ENCODE assay signal across 8 mouse cellular contexts in the genomic region with DNA sequence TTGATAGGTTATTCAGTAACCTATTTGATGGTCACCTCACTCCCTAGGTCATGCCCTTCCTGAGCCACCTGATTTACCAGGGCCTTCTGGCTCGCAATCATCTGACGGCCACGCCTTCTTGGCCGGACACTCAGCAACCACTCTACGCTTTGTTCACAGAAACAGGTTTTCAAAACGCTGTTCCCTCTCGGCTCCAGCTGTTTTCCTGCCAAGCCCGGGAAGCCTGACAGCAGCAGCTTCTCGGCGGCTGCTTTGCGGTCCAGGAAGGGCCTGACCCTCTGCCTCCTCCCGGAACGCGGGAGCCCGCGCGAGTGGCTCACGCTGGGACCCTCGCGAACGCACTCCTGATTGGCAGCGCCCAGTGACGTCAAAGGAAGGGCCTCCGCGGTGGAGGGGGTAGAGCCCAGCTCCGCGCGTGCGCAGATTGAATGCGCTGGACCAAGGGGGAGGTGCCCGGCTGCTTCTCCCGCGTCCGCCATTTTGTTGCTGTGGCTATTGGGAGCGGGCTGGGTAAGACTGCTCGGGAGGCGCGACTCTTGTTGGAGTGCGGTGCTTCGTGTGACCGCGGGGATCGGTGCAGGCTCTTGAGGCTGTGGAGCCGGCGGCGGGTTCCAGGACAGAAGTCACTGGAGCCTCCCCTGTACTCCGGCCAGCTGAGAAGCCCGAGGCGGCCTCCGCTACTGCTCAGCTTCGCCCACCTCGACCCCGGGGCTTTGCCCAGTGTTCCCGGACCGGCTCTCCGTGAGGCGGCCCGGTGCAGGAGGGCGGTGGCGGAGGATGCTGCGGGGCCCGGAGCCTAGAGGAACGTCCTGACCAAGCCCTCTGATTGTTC. TPM values are rescaled to one million over a fixed set of nuclear protein-coding genes. Genes with fewer than 3 reads are reported as not detected.
DNase-seq lines count a peak whose midpoint lies in the region; ATAC-seq lines count a peak whose summit lies in the region.

Gene Crkl (plus strand): TSS at position 447 of the 832 bp plus-strand sequence.

- H3K27ac ChIP-seq in hindbrain, embryonic 12.5 days = peak within 1 kb of the TSS; percentile 97

- peak within 1 kb of the TSS; percentile 97 for H3K4me3 ChIP-seq in hindbrain, embryonic 12.5 days

- peak; percentile 99 for DNase-seq in Muller cell, postnatal 12 days (ENCODE audit: inconsistent ontology term)
- DNase-seq in cerebellum, adult 9-11 months = peak; percentile 99
- DNase-seq in frontal cortex, postnatal 10 days (ENCODE audit: low spot score in 2 of 2) = peak; percentile 95 to 98
- peak; percentile 98 to 99 for DNase-seq in layer of hippocampus, postnatal 14 days (ENCODE audit: low spot score in 2 of 2)
- peak; percentile 97 for DNase-seq in lung, postnatal 14 days
- peak; percentile 95 for DNase-seq in retina, adult 2 months (ENCODE audit: low read depth, low spot score)
- DNase-seq in thymus, postnatal 36 days = peak; percentile 98

- no peaks in the 10 kb centered on the region for H3K9me3 ChIP-seq in hindbrain, embryonic 12.5 days (replicated peaks)

- H3K27me3 ChIP-seq in hindbrain, embryonic 12.5 days = no peaks in the 10 kb centered on the region

- peak within 1 kb of the TSS; percentile 88 for H3K4me2 ChIP-seq in hindbrain, embryonic 12.5 days (replicated peaks)

- peak; percentile 96 for ATAC-seq in hindbrain, embryonic 12.5 days (ENCODE audit: low FRiP score)

- H3K4me1 ChIP-seq in hindbrain, embryonic 12.5 days = peaks cover 20% of the 10 kb centered on the region

- peaks cover 16% of the 10 kb centered on the region for H3K36me3 ChIP-seq in hindbrain, embryonic 12.5 days

- H3K9ac ChIP-seq in hindbrain, embryonic 12.5 days = peak within 1 kb of the TSS; percentile 96

- under 1% methylated on average over 63 of the region's 63 CpGs for WGBS in hindbrain, embryonic 12.5 days

RNA-seq across cellular contexts. Expression of gene Crkl, which starts in this region (rescaled TPM):
- polyA plus RNA-seq in hindbrain, embryonic 12.5 days (2016; fragmentation: Nextera tagmentation; extraction: Ambion mirVana) = 87.1 and 98.9 TPM in 2 replicates
- total RNA-seq in layer of hippocampus, postnatal 14 days (2021) = 10 to 100 TPM; 37.3 to 37.4 TPM

Comparison
In these comparisons a context has a peak if more than half of its experiments do, and no peak if none do; other contexts are left out.
1. Peak in every context shown above with its lines: DNase-seq, ATAC-seq, H3K4me3 ChIP-seq and H3K27ac ChIP-seq.